Mouse (Mus musculus) adrenal gland (tissue): Measurements from ENCODE around the gene Myh1.

Experiments
- intact Hi-C: fragments of 180-260 bp; cut with DNase I; formaldehyde crosslinking; loops from one replicate; pipeline ENCODE4 v1.15.1; 2025
- long read RNA-seq, 2 experiments: library from polyadenylated mRNA; unstranded; transcript quantifications; one replicate each; pipeline ENCODE4 v2.0.0; 2020; ENCODE audit warnings: borderline replicate concordance in 1 of 2; ENCODE audit not compliant: insufficient replicate concordance in 1 of 2

Myh1 gene
- long read RNA-seq, experiment 1 = 0 reads
- long read RNA-seq, experiment 2 = 0 reads

- intact Hi-C loops = no loop called here
Observed at GRCm38 (mm10) chr11:67199752-67200151, at the start of gene Myh1. Myh1 (plus strand) TSS chr11:67200052.

DNA sequence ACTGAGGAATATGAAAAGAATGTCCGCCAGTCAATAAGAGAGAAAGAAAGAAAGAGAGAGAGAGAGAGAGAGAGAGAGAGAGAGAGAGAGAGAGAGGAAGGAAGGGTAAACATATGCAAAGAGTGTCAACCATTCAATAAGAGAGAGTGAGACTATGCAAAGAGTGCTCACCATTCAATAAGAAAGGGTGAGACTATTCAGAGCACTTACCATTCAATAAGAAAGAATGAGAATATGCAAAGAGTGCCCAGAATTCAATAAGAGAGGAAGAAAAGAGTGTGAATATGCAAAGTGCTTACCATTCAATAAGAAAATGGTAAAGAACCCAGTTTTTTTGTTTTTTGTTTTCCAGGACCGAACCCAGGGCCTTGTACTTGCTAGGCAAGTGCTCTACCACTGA is 49.6 kb upstream of the Myh1 start:
- intact Hi-C loops = no loop called here

GRCm38 (mm10) chr11:67151159-67151558 is 48.7 kb upstream of the Myh1 start:
- intact Hi-C loops = no loop called here

- intact Hi-C loops = no loop called here
Observed at GRCm38 (mm10) chr11:67151651-67152630, 47.9 kb upstream of the Myh1 start.

DNA sequence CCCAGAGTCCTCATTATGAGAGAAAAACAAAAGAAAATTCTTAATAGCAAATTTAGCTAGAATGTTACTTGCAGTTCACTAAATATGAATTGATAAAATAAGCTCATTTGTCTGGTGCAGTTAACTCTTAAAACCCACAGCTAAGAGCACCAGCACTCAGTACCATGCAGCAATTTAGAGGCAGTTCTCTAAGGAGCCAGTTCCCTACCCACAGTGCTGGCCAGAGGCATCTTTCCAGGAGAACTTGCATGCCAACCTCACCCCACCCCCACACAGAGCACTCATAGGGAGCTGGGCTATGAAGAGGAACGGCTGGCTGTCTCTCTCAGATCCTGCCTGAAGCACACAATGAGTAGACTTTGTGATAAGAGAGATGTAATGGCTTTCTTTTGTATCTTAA is 46.7 kb upstream of the Myh1 start:
- intact Hi-C loops = no loop called here

DNA sequence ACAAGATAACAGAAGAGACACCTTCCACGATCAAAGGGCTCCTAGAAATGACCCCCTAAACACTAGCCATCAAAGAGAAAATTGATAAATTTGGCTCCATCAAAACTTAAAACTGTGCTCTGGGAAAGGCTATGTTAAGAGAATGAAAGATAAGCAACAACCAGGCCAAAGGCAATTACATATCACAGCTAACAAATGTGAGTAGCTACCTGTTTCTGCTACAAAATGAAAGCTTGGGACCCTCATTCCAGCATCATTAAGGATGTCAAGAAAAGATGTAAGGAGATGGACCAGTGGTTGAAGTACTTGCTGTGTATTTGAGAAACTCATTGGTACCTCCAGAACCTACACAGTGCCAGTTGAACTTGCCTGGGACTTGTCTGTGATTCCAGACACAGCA is 46.0 kb upstream of the Myh1 start:
- intact Hi-C loops = no loop called here

DNA sequence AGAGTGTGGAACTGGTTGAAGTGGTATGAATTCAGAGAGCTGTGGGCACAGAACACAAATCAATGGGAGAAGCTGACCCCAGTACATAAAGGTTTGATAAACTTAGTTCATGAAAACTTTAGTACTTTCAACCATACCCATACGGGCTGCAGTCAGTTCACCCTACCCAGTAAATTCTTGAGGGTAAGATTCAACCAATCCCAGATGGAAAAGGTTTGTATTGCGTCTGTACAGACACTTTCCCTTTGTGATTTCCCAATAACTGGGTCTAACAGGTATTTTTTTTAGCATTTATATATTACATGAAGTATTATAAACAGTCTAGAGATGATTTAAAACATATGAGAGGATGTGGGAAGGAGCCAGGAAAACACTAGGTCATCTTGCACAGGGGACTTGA is 44.2 kb upstream of the Myh1 start:
- intact Hi-C loops = no loop called here

- intact Hi-C loops = no loop called here
Observed at GRCm38 (mm10) chr11:67160131-67160530, 39.7 kb upstream of the Myh1 start.

- intact Hi-C loops = no loop called here
Observed at GRCm38 (mm10) chr11:67163701-67164100, 36.2 kb upstream of the Myh1 start.

DNA sequence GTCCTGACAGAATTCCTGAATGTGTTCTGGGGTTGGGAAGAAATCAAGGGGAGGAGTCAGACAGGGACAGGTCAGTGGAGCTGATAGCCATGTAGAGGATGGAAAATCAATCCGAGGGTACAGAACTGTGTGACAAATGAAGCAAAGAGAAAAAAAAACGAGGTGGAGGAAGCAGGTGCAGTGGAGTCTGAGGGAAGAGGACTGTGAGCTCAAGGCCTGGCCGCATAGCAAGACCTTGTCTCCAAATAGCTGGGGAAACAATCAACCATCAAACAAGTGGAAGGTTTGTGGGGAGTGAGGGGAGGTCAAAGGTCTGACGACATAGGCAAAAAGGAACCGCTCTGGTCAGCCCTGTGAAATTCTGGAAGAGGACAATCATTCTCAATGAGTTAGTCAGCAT is 35.0 kb upstream of the Myh1 start:
- intact Hi-C loops = no loop called here

DNA sequence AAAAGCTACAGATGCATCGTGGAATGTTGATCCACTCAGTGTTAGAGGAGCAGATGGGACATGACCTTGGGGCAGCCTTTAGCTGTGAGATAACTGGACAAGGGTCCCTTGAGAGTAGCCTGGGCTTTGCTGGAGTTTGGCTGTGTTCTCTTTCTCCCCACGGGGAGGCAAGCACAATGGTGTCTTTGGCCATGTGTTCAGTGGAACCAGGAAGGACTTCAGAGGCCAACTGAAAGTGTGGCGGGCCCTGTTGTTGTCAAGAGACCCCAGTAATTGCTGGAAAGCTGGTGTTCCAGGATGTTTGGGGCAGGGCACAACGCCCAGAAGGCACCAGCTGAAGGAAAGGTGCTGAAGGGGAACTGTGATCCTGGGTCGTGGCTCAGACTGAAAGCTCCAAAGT is 30.6 kb upstream of the Myh1 start:
- intact Hi-C loops = no loop called here

- intact Hi-C loops = no loop called here
Observed at GRCm38 (mm10) chr11:67170727-67171126, 29.1 kb upstream of the Myh1 start, which contains the start of gene Myh2. Myh2 (plus strand) TSS chr11:67171027.

GRCm38 (mm10) chr11:67172439-67172838 is 27.4 kb upstream of the Myh1 start:
- intact Hi-C loops = no loop called here

DNA sequence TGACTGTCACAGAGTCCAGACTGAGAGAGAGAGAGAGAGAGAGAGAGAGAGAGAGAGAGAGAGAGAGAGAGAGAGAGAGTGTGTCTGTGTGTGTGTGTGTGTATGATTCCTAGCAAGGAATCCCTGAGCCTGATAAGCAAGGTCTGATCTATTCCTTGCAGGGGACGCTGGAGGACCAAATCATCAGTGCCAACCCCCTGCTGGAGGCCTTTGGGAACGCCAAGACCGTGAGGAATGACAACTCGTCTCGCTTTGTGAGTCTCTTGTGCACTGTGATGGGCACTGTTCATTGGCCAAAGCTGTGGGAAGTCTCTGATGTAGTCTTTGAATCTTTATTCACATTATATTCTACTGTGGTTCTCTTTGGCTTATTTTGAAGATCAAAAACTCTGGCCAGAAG is 23.5 kb upstream of the Myh1 start:
- intact Hi-C loops = no loop called here

GRCm38 (mm10) chr11:67190316-67190715 is 9.5 kb upstream of the Myh1 start:
- intact Hi-C loops = no loop called here

DNA sequence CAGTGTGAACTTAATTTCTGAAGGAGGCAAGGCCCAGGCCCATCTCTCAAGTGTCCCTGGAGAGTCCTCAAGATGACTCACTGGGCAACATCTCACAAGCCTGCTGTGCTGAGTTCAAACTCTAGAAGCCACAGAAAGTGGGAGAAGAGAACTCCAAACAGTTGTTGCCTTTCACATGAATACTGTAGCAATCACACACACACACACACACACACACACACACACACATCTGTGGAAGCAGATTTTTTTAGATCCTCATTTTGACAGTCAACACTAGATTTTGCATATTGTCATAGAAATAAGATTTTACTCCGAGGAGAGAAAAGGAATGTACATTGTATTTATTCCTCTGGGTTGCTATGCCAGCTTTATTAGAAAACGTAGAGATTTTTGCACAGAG is 9.0 kb upstream of the Myh1 start:
- intact Hi-C loops = no loop called here

DNA sequence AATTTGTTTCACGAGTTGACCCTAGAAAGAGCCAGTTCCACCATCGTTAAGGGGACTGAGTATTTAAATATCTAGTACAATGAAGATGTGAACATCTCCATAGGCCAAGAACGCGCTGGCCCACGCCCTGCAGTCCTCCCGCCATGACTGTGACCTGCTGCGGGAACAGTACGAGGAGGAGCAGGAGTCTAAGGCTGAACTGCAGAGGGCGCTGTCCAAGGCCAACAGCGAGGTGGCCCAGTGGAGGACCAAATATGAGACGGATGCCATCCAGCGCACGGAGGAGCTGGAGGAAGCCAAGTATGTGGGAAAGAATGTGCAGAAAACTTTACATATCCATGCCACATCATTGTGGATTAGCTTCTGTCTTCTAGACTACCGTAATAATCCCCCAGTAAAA is 8.4 kb upstream of the Myh1 start:
- intact Hi-C loops = no loop called here

DNA sequence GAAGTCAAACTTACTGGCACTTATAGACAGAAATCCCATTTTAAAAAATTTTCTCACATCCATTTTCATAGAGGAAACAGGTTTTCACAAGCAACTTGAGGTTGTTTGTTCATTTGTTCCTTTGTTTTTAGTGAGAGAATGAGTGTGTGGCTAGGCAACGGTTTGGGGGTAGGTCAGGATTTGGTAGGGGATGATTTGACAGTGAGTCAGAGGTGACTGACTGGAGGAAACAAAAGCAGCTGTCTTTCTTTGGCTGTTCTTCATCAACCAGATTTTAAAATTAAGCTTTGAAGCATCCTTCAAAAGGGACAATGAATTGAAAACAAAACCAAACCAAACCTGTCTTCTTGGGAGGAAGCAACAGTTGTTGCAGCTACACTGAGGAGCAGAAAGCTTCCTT is 531 bp upstream of the Myh1 start:
- intact Hi-C loops = no loop called here

DNA sequence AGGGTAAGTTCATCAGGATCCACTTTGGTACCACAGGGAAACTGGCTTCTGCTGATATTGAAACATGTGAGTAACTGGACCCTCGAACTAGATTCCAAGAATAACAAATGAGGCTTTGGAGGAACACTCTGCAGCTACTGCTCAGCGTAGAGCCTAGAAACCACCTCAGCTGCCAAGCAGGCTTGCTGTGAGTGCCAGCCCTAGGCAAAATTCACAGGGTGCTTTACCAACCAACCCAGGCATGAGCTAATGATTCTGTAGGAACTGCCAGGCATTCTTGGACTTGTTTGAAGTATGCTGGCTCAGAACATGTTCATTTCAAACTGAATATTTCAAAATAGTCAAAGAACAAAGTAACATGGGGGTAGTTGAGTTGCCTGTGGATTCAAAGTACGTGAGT is 4.9 kb downstream of the Myh1 start:
- intact Hi-C loops = no loop called here

GRCm38 (mm10) chr11:67221803-67222202 is 22.0 kb downstream of the Myh1 start:
- intact Hi-C loops = no loop called here

DNA sequence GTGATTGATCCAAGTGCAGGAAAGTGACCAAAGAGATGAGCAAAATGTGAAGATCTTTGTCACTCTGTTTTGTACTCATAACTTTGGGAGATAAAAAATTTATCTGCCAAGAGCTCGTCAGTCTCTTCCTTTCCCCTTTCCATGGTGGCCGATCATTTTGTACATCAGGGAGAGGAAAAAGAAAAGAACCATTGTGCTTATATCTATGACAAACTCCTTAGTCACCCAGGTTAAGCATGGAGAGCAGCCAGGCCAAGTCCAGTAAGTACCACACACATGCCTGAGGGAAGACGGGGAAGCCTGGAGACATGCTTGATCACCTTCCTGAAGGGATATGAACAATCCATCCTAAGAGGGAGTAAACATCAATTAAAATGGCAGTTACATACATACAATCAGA is 24.6 kb downstream of the Myh1 start:
- intact Hi-C loops = no loop called here

DNA sequence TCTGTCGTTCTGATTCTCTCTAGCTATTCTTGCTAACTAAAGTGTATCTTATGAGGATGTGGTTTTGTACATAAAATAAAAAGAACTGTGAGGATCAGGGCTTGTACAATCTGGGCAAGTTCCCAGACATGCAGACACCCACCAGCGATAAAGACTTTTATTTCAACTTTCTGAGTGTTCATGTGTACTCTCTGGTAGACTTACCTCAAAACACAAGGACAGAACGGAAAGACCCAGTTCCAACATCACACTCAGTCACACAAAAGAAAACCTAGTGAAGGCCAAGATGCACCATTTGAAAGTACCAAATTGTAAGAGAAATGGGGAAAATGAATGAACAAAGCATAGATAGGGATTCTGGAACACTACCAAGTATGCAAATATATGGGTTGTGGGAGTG is 28.9 kb downstream of the Myh1 start:
- intact Hi-C loops = no loop called here

DNA sequence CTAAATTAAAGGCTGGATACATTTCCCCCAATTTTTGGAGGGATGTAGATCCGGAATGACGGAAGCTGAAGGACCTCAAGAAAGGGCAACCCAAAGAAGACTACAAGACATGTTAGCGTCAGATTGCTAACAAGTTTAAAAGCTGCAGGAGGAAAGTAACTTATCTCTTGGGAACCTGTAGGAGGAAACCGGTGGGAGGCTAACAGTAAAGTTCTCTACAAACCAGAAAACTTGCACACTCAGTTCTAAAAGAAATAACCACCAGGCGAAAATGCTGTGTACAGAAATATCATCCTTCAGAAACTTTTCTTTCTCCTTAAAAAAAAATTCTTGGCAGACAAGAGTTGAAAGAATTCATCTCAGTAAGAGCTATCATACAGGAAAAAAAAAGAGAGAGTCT is 29.3 kb downstream of the Myh1 start:
- intact Hi-C loops = no loop called here
